Mouse (Mus musculus): ENCODE data around the gene Tm7sf2.

The Tm7sf2 gene

DNA sequence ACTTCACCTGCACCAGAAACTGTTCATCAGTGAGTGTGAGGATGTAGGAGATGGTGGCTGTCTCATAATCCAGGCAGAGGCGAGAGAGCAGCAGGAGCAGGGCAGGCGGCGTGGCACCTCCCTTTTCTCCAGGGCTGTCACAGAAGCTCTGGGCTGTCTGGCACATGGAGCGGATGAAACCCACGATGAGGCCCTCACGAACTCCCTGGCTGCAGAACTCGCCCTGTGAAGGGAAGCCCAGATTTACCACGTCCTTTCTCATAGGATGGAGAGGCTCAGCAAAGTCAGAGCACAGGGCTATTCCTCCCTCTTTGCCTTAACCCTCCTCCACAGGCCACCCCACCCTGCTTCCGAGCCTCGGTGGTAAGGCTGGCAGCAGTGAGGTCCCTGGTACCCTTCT, 1.7 kb upstream of the Tm7sf2 start:
- DNase-seq (ENCODE audit: low read depth, low spot score): no peak

GRCm38 (mm10) chr19:6068951-6069350, 778 bp upstream of the Tm7sf2 start:
- no peak for DNase-seq (ENCODE audit: low read depth, low spot score)

DNA sequence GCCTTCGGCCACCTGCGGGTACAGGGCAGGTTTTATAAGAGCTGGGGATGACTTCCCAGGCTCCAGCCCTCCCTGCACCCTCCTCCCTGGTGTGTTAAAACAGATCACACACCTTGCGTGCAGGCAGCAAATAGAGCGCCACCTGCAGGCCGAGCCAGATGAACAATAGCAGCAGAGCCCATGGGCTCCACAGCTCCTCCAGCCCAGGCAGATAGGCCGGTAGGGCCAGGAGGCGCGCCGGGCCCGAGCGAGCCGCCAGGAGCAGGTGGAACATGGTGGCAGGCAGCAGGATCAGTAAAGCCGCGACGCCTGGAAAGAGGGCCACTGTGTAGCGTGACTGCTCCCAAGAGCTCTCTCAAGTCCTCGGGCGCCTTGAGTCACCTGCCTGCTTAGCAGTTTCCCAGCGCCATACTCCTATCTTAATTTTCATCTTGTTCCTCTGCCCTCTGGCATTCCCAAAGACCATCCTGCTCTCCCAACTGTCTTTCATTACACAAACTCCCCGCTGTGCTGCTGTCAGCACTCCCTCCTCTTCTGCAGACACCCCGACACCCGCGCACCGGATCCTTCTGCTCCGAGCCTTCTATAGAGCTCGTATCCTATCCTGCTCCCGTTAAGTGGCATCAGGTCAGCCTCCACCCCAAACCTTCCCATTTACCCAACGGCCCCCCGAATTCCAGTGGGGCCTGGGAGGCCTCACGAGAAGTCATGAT, 1.0 kb downstream of the Tm7sf2 start:
- peak; percentile 92 for DNase-seq (ENCODE audit: low read depth, low spot score)

GRCm38 (mm10) chr19:6066571-6066970, 1.6 kb downstream of the Tm7sf2 start:
- DNase-seq (ENCODE audit: low read depth, low spot score): no peak

- DNase-seq (ENCODE audit: low read depth, low spot score): no peak
Observed at GRCm38 (mm10) chr19:6063081-6063480, 5.1 kb downstream of the Tm7sf2 start.

DNA sequence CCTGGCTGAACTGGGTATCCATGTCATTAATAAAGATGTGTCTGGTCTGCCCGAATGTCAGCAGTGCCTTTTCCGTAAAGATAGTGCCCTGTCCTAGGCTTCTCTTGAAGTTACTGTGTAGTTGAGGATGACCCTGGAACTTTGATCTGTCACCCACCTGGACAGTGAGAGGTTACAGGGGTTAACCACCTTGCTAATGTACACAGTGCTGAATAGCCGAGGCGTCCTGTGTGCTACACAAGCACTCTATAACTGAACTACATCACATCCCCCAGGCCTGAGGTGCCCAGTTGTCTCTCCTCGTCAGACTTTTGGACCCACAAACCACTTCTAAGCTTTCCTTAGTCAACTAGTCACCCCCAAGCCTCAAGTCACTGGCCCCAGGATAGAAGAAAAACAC, 5.8 kb downstream of the Tm7sf2 start:
- DNase-seq (ENCODE audit: low read depth, low spot score): no peak

DNA sequence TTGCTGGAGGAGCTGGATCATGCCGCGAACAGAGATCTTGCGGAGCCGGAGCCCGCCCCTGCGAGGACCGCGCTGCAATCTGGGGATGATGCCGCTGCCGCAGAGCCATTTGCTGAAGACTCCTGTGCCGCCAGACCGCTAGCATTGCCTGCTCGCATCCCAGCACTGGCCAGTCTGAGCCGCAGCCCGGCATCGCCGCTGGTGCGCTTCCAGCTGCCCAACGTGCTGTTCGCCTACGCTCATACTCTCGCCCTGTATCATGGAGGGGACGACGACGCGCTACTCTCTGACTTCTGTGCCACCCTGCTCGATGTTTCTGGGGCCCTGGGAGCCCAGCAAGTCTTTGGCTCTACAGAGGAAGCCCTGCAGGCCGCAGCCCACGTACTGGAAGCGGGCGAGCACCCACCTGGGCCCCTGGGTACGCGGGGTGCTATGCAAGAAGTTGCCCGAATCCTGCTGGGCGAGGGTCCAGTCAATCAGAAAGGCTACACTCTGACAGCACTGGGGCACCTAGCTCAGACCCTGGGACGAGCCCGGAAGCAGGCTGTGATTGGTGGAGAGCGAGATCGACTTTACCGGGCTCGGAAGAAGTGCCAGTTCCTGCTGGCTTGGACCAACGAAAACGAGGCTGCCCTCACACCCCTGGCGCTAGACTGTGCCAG, 6.4 kb downstream of the Tm7sf2 start:
- peak; percentile 88 for DNase-seq (ENCODE audit: low read depth, low spot score)

DNA sequence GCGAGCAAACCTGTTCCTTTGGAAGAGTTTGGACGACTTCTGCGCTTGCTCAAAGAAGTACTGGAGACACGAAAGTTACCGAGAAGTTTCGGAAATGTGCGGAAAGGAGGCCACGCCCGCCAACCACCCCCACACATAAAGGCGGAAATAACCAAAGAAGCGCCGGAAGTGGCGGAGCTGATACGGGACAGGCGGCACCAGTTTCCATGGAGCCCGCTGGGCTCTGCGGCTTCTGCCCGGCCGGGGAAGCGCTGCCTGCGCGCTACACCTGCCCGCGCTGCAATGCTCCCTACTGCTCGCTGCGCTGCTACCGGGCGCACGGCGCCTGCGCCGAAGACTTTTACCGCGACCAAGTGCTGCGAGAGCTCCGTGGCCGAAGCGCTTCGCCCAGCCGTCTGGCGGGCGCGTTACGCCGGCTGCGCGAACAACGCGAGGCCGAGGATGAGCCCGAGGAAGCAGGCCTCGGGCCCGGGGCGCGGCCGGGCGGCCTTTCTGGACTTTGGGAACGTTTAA, 7.1 kb downstream of the Tm7sf2 start, which contains the start of gene Znhit2:
Gene Znhit2, plus strand, starts transcription at position 172 of the 513 bp plus-strand sequence.
- peak; percentile 95 for DNase-seq (ENCODE audit: low read depth, low spot score)

GRCm38 (mm10) chr19:6058966-6059365, 9.2 kb downstream of the Tm7sf2 start:
- no peak for DNase-seq (ENCODE audit: low read depth, low spot score)

DNA sequence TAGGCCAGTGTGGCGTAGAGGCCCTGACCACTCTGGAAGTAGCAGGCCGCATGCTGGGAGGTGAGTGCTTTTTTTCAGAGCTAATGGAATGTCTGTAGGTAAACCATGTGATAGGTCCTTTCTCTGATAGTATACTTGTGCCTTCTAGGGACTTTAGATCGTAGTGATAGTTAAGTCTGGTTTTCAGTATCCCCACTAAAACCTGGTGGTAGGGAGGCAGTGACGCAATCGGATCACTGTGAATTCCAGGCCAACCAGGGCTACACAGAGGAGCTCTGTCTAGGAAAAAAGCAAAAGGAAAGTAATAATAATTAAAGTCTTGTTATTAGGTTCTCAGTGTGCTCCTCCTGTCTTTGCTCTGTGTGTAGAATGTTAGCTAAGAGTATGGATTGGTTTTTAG, 9.7 kb downstream of the Tm7sf2 start:
- no peak for DNase-seq (ENCODE audit: low read depth, low spot score)

GRCm38 (mm10) chr19:6057313-6058096, 10.7 kb downstream of the Tm7sf2 start, which contains the start of the genes Mrpl49 and Fau:
Mrpl49 (minus strand) TSS chr19:6057785.
Fau (plus strand) TSS chr19:6057844.
- peak; percentile 99 for DNase-seq (ENCODE audit: low read depth, low spot score)

GRCm38 (mm10) chr19:6056696-6057095, 11.5 kb downstream of the Tm7sf2 start:
- DNase-seq (ENCODE audit: low read depth, low spot score): no peak

- DNase-seq (ENCODE audit: low read depth, low spot score): no peak
Observed at GRCm38 (mm10) chr19:6054296-6054695, 13.9 kb downstream of the Tm7sf2 start.

DNA sequence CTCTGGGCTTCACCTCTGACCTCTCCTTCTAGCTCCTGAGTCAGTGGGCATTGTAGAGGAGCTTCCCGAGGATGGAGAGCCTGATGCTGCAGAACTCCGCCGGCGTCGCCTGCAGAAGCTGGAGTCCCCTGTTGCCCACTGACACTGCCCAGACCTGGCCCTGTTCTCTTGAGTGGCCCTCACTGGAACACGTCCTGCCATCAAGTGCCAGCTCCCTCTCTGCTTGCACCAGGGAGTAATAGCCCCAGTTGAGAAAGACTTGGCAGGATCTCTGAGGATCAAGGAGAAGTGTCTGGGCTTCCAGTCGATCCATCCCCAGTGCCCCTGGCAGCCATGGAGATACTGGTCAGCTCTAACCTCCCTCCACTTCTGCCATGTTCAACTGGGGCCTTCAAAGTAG, 15.7 kb downstream of the Tm7sf2 start:
- no peak for DNase-seq (ENCODE audit: low read depth, low spot score)

GRCm38 (mm10) chr19:6048681-6049410, 19.3 kb downstream of the Tm7sf2 start:
- DNase-seq (ENCODE audit: low read depth, low spot score): peak; percentile 91

- DNase-seq (ENCODE audit: low read depth, low spot score): peak; percentile 53
Observed at GRCm38 (mm10) chr19:6047899-6048166, 20.3 kb downstream of the Tm7sf2 start.

GRCm38 (mm10) chr19:6047154-6047898, 20.8 kb downstream of the Tm7sf2 start:
- DNase-seq (ENCODE audit: low read depth, low spot score): no peak

GRCm38 (mm10) chr19:6046294-6047153, 21.6 kb downstream of the Tm7sf2 start, which contains the start of gene Syvn1:
Syvn1 (plus strand) TSS chr19:6046576.
- peak; percentile 96 for DNase-seq (ENCODE audit: low read depth, low spot score)

DNA sequence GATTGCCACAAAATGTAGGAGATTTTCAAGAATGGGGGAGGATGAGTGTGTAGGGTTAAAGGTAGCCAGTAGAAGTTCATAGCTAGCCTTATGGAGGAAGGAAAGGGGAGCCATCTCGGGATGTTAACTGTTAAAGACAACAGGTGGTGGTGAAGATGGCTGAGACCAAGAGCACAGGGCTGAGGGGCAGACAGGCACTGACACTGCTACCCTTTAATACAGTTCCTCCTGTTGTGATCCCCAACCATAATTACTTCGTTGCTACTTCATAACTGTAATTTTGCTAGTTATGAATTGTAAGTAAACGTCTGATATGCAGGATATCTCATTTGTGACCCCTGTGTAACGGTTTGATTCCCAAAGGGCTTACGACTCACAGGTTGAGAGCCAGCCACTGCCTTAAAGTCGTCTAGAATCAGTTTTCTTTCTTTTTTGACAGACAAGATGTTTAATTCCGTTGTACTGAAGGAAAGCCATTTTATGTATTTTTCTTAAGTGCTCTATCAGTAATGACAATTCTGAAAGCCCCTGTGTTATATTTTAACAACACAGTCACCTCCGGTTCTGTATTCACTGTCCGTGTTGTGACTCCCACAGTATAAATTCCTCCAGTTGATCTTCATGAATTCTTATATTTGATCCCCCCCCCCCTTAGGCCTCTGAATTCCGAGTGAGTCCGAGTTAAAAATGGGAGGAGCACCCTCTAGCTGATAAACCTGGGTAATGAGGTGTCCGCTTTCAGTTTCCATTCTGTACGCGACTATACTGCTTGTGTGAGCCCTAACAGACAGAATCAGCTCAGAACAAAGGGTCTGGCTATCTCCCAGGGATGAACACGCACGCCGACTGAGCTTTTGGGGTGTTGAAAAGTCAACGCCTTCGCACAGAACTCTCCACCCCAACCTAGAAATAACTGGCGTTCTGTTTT, 22.5 kb downstream of the Tm7sf2 start:
- DNase-seq (ENCODE audit: low read depth, low spot score): peak; percentile 84
